Mouse (Mus musculus) forebrain, embryonic 14.5 days (tissue): ENCODE results near the gene Lamp1. TPM values are rescaled to one million over a fixed set of nuclear protein-coding genes. Genes with fewer than 3 reads are reported as not detected.

Experiments used
- ATAC-seq: fragments of 200-750 bp; cut with Nextera tagmentation; 2 replicates; pipeline ENCODE4 v1.8.0; 2017; ENCODE audit warnings: mild to moderate bottlenecking, moderate library complexity
- DNase-seq: peaks from one replicate; pipeline ENCODE4 v3.0.0-alpha.2; 2015; ENCODE audit warnings: low spot score
- H3K27ac ChIP-seq: fragments of 300-500 bp; sonication (generic); 2 replicates; pipeline ENCODE4 v1.5.1; 2014; ENCODE audit warnings: low read depth, mild to moderate bottlenecking, control low read depth, low read length, moderate library complexity
- H3K27me3 ChIP-seq: fragments of 300-500 bp; sonication (generic); replicated peaks from 2 replicates; pipeline ENCODE4 v1.6.1; 2014; ENCODE audit warnings: low read length, control low read depth, mixed read lengths; ENCODE audit not compliant: control insufficient read depth, insufficient read depth
- H3K36me3 ChIP-seq: fragments of 300-500 bp; sonication (generic); 2 replicates; pipeline ENCODE4 v1.6.1; 2014; ENCODE audit warnings: low read length, control low read depth; ENCODE audit not compliant: control insufficient read depth, insufficient read depth
- H3K4me1 ChIP-seq: fragments of 300-500 bp; sonication (generic); 2 replicates; pipeline ENCODE4 v1.6.1; 2014; ENCODE audit warnings: antibody characterized with exemption, low read length, control low read depth; ENCODE audit not compliant: control insufficient read depth, insufficient read depth
- H3K4me2 ChIP-seq: fragments of 300-500 bp; sonication (generic); 2 replicates; pipeline ENCODE4 v1.6.1; 2014; ENCODE audit warnings: mild to moderate bottlenecking, control low read depth, low read length
- H3K4me3 ChIP-seq: fragments of 300-500 bp; sonication (generic); 2 replicates; pipeline ENCODE4 v1.5.1; 2014; ENCODE audit warnings: low read depth, low read length, control low read depth
- H3K9ac ChIP-seq: fragments of 300-500 bp; sonication (generic); 2 replicates; pipeline ENCODE4 v1.6.1; 2014; ENCODE audit warnings: mild to moderate bottlenecking, low read length, control low read depth, moderate library complexity
- H3K9me3 ChIP-seq: fragments of 300-500 bp; sonication (generic); replicated peaks from 2 replicates; pipeline ENCODE4 v1.6.1; 2016; ENCODE audit warnings: low read length, control low read depth, mixed read lengths; ENCODE audit not compliant: control insufficient read depth
- WGBS: fragments of 180-500 bp; shearing (Covaris S2); extraction: QIAGEN DNeasy Blood & Tissue Kit; methylation state at CpG from one replicate; pipeline ENCODE4 v1.1.7; 2014; 5-methylcytosine and 5-hydroxymethylcytosine counted together
- polyA plus RNA-seq: library from polyadenylated mRNA; unstranded; fragments of >200 nt; fragmentation: Nextera tagmentation; extraction: Ambion mirVana; gene quantifications from 2 replicates; pipeline ENCODE4 v1.2.1, GENCODE M21; 2014

The Lamp1 gene
- polyA plus RNA-seq, 1 experiment from 2014 or later, result 274 TPM

GRCm38 (mm10) chr8:13155358-13155757, 3.6 kb upstream of the Lamp1 start:
- no peaks in the 10 kb centered on the region for H3K9me3 ChIP-seq
- ATAC-seq (no peak), DNase-seq (no peak)
- H3K4me1 ChIP-seq, result peaks cover 10% of the 10 kb centered on the region
- 78% methylated on average over 9 of the region's 9 CpGs for WGBS
- no peak overlapping the region for H3K4me2 ChIP-seq
- no peaks in the 10 kb centered on the region; the same call in 1 of the 2 replicates for H3K36me3 ChIP-seq
- H3K9ac ChIP-seq, result no peak overlapping the region
- no peak overlapping the region for H3K27ac ChIP-seq
- no peak overlapping the region for H3K4me3 ChIP-seq
- no peaks in the 10 kb centered on the region for H3K27me3 ChIP-seq

GRCm38 (mm10) chr8:13156327-13157097, 2.4 kb upstream of the Lamp1 start:
- 74% methylated on average over 12 of the region's 12 CpGs for WGBS
- no peak overlapping the region for H3K4me3 ChIP-seq

GRCm38 (mm10) chr8:13159377-13159881, 468 bp downstream of the Lamp1 start:
- H3K27ac ChIP-seq, result peak overlapping the region; percentile 17; the same call in 1 of the 2 replicates
- under 1% methylated on average over 39 of the region's 49 CpGs for WGBS
- H3K4me1 ChIP-seq, result peaks cover 12% of the 10 kb centered on the region
- peak overlapping the region; percentile 98 for H3K9ac ChIP-seq
- peak overlapping the region; percentile 82 for H3K4me2 ChIP-seq
- H3K27me3 ChIP-seq, result no peaks in the 10 kb centered on the region
- no peak for DNase-seq
- no peaks in the 10 kb centered on the region for H3K36me3 ChIP-seq
- peak; percentile 71; the same call in 1 of the 2 replicates for ATAC-seq
- H3K4me3 ChIP-seq, result peak overlapping the region; percentile 99
- no peaks in the 10 kb centered on the region for H3K9me3 ChIP-seq

More at GRCm38 (mm10) chr8:13156327-13157097, 2.4 kb upstream of the Lamp1 start:
- ATAC-seq (no peak), DNase-seq (no peak)
- H3K9ac ChIP-seq, result no peak overlapping the region
- peaks cover 12% of the 10 kb centered on the region for H3K4me1 ChIP-seq
- H3K27ac ChIP-seq, result no peak overlapping the region
- H3K36me3 ChIP-seq, result no peaks in the 10 kb centered on the region
- H3K4me2 ChIP-seq, result no peak overlapping the region
- no peaks in the 10 kb centered on the region for H3K9me3 ChIP-seq
- H3K27me3 ChIP-seq, result no peaks in the 10 kb centered on the region

GRCm38 (mm10) chr8:13160691-13161090, 1.7 kb downstream of the Lamp1 start:
- Histone ChIP-seq H3K4me3 (no peak overlapping the region), H3K27ac (no peak overlapping the region), H3K4me2 (peak overlapping the region; percentile 82; the same call in 1 of the 2 replicates), H3K36me3 (0 out of 2 replicates have a peak, but pooled peaks cover 4% of the 10 kb centered on the region), H3K4me1 (peaks cover 12% of the 10 kb centered on the region), H3K9ac (no peak overlapping the region), H3K27me3 (no peaks in the 10 kb centered on the region), H3K9me3 (no peaks in the 10 kb centered on the region)
- WGBS, result 87% methylated on average over 3 of the region's 3 CpGs
- DNase-seq (no peak), ATAC-seq (no peak)

- no peak for DNase-seq
- H3K4me2 ChIP-seq, result no peak overlapping the region
- H3K27ac ChIP-seq, result no peak overlapping the region
- peaks cover 14% of the 10 kb centered on the region; the same call in 1 of the 2 replicates for H3K36me3 ChIP-seq
- ATAC-seq, result no peak
- peaks cover 12% of the 10 kb centered on the region for H3K4me1 ChIP-seq
- H3K9me3 ChIP-seq, result no peaks in the 10 kb centered on the region
- H3K9ac ChIP-seq, result no peak overlapping the region
- H3K27me3 ChIP-seq, result no peaks in the 10 kb centered on the region
- no peak overlapping the region for H3K4me3 ChIP-seq
- 90% methylated on average over 6 of the region's 6 CpGs for WGBS
These were observed 3.1 kb downstream of the Lamp1 start for GRCm38 (mm10) chr8:13162098-13162497.

GRCm38 (mm10) chr8:13163563-13163962, 4.6 kb downstream of the Lamp1 start:
- DNase-seq, result no peak
- WGBS, result 82% methylated on average over 1 of the region's 1 CpGs

GRCm38 (mm10) chr8:13164361-13164760, 5.4 kb downstream of the Lamp1 start:
- 94% methylated on average over 5 of the region's 5 CpGs for WGBS
- H3K4me1 ChIP-seq, result peaks cover 8% of the 10 kb centered on the region
- ATAC-seq (no peak), DNase-seq (no peak)
- H3K27ac ChIP-seq, result no peak overlapping the region
- no peak overlapping the region for H3K9ac ChIP-seq
- no peaks in the 10 kb centered on the region for H3K9me3 ChIP-seq
- no peak overlapping the region for H3K4me3 ChIP-seq
- peaks cover 36% of the 10 kb centered on the region for H3K36me3 ChIP-seq
- no peaks in the 10 kb centered on the region for H3K27me3 ChIP-seq
- no peak overlapping the region for H3K4me2 ChIP-seq

More at GRCm38 (mm10) chr8:13163563-13163962, 4.6 kb downstream of the Lamp1 start:
- no peaks in the 10 kb centered on the region for H3K9me3 ChIP-seq
- H3K4me1 ChIP-seq, result peaks cover 10% of the 10 kb centered on the region
- no peak overlapping the region for H3K4me3 ChIP-seq
- no peak for ATAC-seq
- H3K4me2 ChIP-seq, result no peak overlapping the region
- peaks cover 28% of the 10 kb centered on the region for H3K36me3 ChIP-seq
- H3K27me3 ChIP-seq, result no peaks in the 10 kb centered on the region
- no peak overlapping the region for H3K27ac ChIP-seq
- H3K9ac ChIP-seq, result no peak overlapping the region

- no peak overlapping the region for H3K4me2 ChIP-seq
- no peak overlapping the region for H3K27ac ChIP-seq
- no peaks in the 10 kb centered on the region for H3K4me1 ChIP-seq
- no peak overlapping the region for H3K9ac ChIP-seq
- 70% methylated on average over 1 of the region's 1 CpGs for WGBS
- no peak overlapping the region for H3K4me3 ChIP-seq
- no peaks in the 10 kb centered on the region for H3K9me3 ChIP-seq
- no peaks in the 10 kb centered on the region for H3K27me3 ChIP-seq
- no peak for ATAC-seq
- DNase-seq, result no peak
- peaks cover 93% of the 10 kb centered on the region for H3K36me3 ChIP-seq
These were observed 11.5 kb downstream of the Lamp1 start for GRCm38 (mm10) chr8:13170510-13170909.

- H3K9me3 ChIP-seq, result no peaks in the 10 kb centered on the region
- H3K4me3 ChIP-seq, result no peak overlapping the region
- no peaks in the 10 kb centered on the region for H3K27me3 ChIP-seq
- no peak overlapping the region for H3K27ac ChIP-seq
- no peaks in the 10 kb centered on the region for H3K4me1 ChIP-seq
- peaks cover 95% of the 10 kb centered on the region for H3K36me3 ChIP-seq
- no peak for ATAC-seq
- 88% methylated on average over 4 of the region's 4 CpGs for WGBS
- no peak overlapping the region for H3K9ac ChIP-seq
- no peak for DNase-seq
- no peak overlapping the region for H3K4me2 ChIP-seq
These were observed 15.3 kb downstream of the Lamp1 start for GRCm38 (mm10) chr8:13174305-13174704.
